Mouse (Mus musculus): ENCODE data around the gene Wfdc9.

Gene Wfdc9

DNA sequence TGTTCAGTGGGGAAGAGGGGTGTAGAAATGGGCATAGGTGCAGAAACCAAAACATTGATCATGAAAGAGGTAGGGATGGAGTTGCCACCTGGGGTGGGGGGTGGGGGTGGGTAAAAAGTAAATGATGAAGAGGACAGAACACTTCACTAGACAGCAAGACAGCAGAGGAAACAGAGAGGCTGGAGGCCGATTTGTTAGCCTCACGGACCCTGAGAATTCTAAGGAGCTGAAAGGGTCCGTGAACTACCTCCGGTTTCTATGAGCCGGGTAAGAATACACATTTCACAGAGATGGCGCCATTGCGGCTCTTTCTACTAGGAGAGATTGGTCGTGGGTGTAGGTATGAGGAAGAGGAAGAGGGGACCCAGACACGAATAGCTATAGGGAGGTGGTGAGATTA lies at the start of gene Wfdc9:
Gene Wfdc9, minus strand, starts transcription at position 101 of the 400 bp plus-strand sequence.
- in situ Hi-C loops (cut with MboI; ENCODE audit: low sequenced_read_pairs), result no loop called here

GRCm38 (mm10) chr2:164705991-164706390 lies 49.6 kb upstream of the Wfdc9 start:
- in situ Hi-C loops (cut with MboI; ENCODE audit: low sequenced_read_pairs), result no loop called here

DNA sequence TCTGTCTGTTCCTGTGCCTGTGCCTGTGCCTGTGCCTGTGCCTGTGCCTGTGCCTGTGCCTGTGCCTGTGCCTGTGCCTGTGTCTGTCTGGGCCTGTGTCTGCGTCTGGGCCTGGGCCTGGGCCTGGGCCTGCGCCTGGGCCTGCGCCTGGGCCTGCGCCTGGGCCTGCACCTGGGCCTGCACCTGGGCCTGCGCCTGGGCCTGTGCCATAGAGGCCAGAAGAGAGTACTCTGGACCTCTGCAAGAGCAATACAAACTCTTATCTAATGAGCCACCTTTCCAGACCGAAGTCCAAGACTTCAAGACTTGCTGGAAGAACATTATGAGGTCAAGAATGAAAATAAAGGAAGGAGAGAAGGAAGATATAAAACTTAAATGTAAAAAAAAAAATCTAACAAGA lies 48.9 kb upstream of the Wfdc9 start:
- in situ Hi-C loops (cut with MboI; ENCODE audit: low sequenced_read_pairs), result no loop called here

DNA sequence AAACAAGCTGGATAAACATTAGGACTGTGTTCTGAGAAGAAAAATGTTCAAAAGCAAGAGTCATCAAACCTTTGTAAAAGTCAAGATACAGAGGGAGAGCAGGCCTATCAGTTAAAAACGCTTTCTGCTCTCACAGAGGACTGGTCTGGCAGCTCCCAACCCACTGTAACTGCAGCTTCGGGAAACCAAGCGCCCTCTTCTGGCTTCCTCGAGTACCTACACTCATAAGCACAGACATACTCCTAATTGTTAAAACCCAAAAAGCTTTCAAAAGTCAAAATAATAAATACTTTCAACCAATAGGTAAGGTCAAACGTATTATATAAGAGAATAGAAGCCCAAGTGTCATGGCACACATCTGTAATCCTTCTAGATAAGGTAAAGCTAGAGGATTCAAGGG lies 47.9 kb upstream of the Wfdc9 start:
- in situ Hi-C loops (cut with MboI; ENCODE audit: low sequenced_read_pairs), result no loop called here

- in situ Hi-C loops (cut with MboI; ENCODE audit: low sequenced_read_pairs), result no loop called here
These were observed 45.4 kb upstream of the Wfdc9 start for GRCm38 (mm10) chr2:164701761-164702160.

DNA sequence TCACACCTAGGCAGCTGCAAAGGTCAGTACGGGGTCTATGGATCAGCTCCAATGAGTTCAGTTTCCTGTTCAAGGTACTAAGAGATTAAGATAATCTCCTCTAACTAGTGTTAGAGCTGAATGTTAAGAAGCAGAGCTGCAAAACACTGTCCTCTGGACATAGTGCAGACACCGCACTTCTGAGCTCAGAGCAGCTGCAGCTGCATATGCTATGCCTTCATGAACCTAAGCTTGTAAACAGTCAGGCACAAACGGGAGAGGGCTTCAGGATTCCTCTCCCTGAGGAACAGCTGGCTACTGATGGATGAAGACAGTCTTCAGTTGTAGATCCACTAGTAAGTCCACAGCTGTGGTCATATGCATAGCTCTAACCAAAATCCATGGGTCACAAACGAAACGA lies 44.6 kb upstream of the Wfdc9 start:
- in situ Hi-C loops (cut with MboI; ENCODE audit: low sequenced_read_pairs), result no loop called here

GRCm38 (mm10) chr2:164698201-164698600 lies 41.8 kb upstream of the Wfdc9 start, which contains the start of gene Spint4:
Gene Spint4 (plus strand): TSS chr2:164698501.
- in situ Hi-C loops (cut with MboI; ENCODE audit: low sequenced_read_pairs), result no loop called here

DNA sequence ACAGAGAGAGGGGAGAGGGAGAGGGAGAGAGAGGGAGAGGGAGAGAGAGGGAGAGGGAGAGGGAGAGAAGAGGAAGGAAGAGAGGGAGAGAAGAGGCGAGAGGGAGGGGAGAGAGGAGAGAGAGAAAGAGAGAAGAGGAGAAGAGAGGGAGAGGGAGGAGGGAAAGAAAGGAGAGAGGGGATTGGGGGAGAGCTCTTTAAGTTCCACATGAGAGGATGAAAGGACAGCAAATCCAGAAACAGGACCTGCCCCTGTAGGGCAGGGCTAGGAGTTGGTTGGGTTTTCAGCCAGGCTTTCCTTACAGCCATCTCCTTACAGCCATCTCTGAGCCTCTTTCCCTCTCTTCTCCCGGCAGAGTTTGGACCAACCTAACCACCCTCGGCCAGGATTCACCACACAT lies 28.4 kb upstream of the Wfdc9 start, which contains the start of gene Wfdc13:
Gene Wfdc13, plus strand, starts transcription at position 301 of the 400 bp plus-strand sequence.
- in situ Hi-C loops (cut with MboI; ENCODE audit: low sequenced_read_pairs), result no loop called here

DNA sequence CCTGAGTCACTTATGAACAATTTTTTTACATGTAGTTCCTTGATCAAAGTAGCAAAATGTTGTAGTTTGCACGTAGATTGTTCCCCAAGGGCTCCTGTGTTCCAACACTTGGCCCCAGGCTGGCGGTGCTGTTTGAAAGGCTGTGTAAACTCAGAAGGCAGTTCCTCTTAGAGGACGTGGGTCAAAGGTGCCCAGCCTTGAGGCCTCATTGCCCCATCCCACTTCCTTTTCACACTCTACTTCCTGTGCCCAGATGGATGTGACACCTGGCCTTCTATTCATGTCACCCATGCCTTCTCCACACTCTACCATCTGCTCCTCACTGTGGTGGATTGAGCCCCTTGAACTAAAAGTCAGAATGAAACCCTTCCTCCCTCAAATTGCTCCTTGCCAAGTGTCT lies 23.5 kb upstream of the Wfdc9 start:
- in situ Hi-C loops (cut with MboI; ENCODE audit: low sequenced_read_pairs), result no loop called here

DNA sequence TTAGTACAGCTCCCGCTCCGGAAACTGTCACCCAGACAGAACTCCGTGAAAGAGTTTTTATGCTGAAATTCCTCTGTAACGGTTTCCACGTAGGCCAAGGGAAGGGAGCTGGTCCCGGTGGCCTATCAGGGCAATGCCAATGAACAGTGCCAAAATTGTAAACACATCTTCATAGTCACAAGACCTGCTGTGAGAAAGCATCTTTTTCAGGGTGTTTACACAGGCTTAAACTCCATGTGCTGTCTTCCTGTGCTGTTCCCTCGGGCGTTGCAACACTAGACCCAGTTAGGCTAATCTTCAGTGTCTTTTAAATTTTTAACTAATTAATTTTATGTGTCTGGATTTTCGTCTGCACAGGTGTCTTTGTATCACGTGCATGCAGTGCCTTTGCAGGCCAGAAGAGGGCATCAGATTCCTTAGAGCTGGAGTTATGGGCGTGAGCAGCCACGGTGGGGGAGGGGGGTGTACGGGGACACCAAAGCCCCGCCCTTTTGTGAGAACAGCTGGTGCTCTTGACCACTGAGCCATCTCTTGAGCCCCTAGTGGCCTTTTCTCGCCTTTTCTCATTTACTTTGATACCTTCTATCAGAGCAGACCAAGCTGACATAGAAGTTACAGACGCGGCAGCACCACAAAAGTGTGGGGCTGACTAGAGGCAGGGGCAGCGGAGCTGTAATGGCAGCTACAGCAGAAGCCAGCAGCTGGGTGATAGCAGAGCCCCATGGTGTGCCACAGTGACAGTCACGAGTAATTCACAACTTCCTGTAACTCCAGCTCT lies 22.7 kb upstream of the Wfdc9 start:
- in situ Hi-C loops (cut with MboI; ENCODE audit: low sequenced_read_pairs), result no loop called here

GRCm38 (mm10) chr2:164676916-164677685 lies 20.7 kb upstream of the Wfdc9 start:
- in situ Hi-C loops (cut with MboI; ENCODE audit: low sequenced_read_pairs), result no loop called here

GRCm38 (mm10) chr2:164676103-164676502 lies 19.7 kb upstream of the Wfdc9 start:
- in situ Hi-C loops (cut with MboI; ENCODE audit: low sequenced_read_pairs), result no loop called here

DNA sequence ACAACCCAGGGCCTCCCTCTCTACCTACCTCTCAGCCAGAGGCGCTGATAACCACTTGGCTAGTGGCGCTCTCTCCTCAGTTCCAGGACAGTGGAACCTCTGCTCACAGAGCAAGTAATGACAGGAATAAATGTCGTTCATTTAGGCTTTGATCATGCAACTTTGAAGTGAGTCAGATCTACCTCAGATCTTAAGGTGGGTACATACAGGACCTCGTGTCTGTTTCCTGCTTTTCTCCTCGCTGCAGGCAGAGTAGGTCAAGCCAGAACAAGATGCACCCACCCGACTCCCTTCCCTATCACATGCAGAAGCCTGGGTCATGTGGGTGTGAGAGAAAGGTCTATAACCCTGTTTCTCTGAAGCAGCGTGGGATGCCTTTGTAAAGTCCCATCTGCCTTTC lies 17.6 kb upstream of the Wfdc9 start, which contains the start of gene Wfdc11:
Gene Wfdc11, minus strand, starts transcription at position 101 of the 400 bp plus-strand sequence.
- in situ Hi-C loops (cut with MboI; ENCODE audit: low sequenced_read_pairs), result no loop called here

- in situ Hi-C loops (cut with MboI; ENCODE audit: low sequenced_read_pairs), result no loop called here
These were observed 14.6 kb upstream of the Wfdc9 start for GRCm38 (mm10) chr2:164670938-164671337.

- in situ Hi-C loops (cut with MboI; ENCODE audit: low sequenced_read_pairs), result no loop called here
These were observed 13.9 kb upstream of the Wfdc9 start for GRCm38 (mm10) chr2:164670261-164670660.

DNA sequence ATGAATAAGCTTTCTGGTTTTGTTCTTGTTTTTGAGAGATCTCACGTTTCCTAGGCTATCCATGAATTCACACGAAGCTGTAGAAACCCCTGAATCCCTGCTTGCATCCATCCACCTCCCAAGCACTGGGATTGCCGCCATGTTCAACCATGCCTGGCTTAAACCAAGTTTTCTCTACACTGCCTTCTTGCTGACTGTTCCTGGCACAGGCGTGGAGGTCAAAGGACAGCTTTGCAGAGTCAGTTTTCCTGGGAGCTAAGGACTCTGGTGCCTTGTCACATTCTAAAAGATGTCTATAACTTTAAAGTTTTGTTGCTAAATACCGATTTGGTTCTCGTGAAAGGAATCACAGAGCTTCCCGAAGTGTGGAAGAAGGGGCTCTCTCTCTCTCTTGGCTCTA lies 8.5 kb upstream of the Wfdc9 start:
- in situ Hi-C loops (cut with MboI; ENCODE audit: low sequenced_read_pairs), result no loop called here

GRCm38 (mm10) chr2:164655858-164656257 lies 525 bp downstream of the Wfdc9 start, which contains the start of gene Wfdc10:
Gene Wfdc10 (plus strand): TSS chr2:164656046.
- in situ Hi-C loops (cut with MboI; ENCODE audit: low sequenced_read_pairs), result no loop called here

GRCm38 (mm10) chr2:164641881-164642673 lies 14.3 kb downstream of the Wfdc9 start:
- in situ Hi-C loops (cut with MboI; ENCODE audit: low sequenced_read_pairs), result no loop called here

GRCm38 (mm10) chr2:164641129-164641528 lies 15.3 kb downstream of the Wfdc9 start:
- in situ Hi-C loops (cut with MboI; ENCODE audit: low sequenced_read_pairs), result no loop called here

DNA sequence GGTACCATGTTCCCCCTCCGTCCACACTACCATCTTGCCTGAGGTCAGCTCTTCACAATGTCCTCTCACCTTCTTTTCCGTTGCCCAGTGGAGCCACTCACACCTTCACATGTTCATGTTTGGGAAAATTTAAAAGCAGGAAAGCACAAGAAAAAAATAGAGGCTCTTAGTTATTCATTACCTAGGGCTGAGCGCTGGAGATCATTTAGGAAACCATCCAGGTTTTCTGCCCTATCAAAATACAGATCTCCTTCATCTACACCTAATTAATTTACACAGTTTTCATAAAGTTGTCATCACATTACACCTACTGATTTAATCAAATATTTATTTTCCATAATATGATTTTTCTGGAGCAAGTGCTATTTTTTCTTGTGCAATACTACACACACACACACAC lies 17.7 kb downstream of the Wfdc9 start, which contains the start of gene Wfdc16:
Gene Wfdc16, minus strand, starts transcription at position 101 of the 400 bp plus-strand sequence.
- in situ Hi-C loops (cut with MboI; ENCODE audit: low sequenced_read_pairs), result no loop called here

DNA sequence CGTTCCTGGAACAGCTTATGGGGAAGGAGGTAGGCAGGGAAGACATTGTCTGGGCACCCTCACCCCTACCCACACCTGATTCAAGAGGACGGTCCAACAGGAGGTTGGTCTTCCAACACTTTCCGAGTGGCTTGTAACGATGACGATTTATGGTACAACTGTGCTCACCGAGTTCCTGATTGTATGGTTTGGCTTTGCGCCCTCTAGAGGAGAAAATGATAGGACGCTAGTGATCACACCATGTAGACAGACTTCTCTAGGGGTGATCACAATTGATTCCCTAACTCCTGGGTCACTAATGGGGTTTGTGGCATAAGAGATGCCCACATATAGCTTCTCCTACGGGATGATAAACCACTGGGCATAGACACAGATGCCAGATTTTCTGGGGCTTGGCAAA lies 21.1 kb downstream of the Wfdc9 start:
- in situ Hi-C loops (cut with MboI; ENCODE audit: low sequenced_read_pairs), result no loop called here
